Mouse (Mus musculus) lung, embryonic 14.5 days (tissue): ENCODE data around the gene Creb5. TPM values are rescaled to one million over a fixed set of nuclear protein-coding genes. Genes with fewer than 3 reads are reported as not detected.

Experiments
- ATAC-seq: fragments of 200-750 bp; cut with Nextera tagmentation; 2 replicates; pipeline ENCODE4 v1.8.0; 2017; ENCODE audit warnings: mild to moderate bottlenecking, moderate TSS enrichment, moderate library complexity; ENCODE audit not compliant: insufficient read depth
- DNase-seq: peaks from one replicate; pipeline ENCODE4 v3.0.0-alpha.2; 2015
- H3K27ac ChIP-seq: fragments of 300-500 bp; sonication (generic); 2 replicates; pipeline ENCODE4 v1.5.1; 2014; ENCODE audit warnings: low read depth, mild to moderate bottlenecking, moderate library complexity
- H3K27me3 ChIP-seq: fragments of 300-500 bp; sonication (generic); 2 replicates; pipeline ENCODE4 v1.6.1; 2014; ENCODE audit warnings: low read length, control low read depth; ENCODE audit not compliant: insufficient read depth
- H3K36me3 ChIP-seq: fragments of 300-500 bp; sonication (generic); 2 replicates; pipeline ENCODE4 v1.6.1; 2014; ENCODE audit warnings: control low read depth; ENCODE audit not compliant: insufficient read depth
- H3K4me1 ChIP-seq: fragments of 300-500 bp; sonication (generic); 2 replicates; pipeline ENCODE4 v1.6.1; 2014; ENCODE audit warnings: antibody characterized with exemption, control low read depth; ENCODE audit not compliant: insufficient read depth
- H3K4me2 ChIP-seq: fragments of 300-500 bp; sonication (generic); 2 replicates; pipeline ENCODE4 v1.6.1; 2014; ENCODE audit warnings: mild to moderate bottlenecking
- H3K4me3 ChIP-seq: fragments of 300-500 bp; sonication (generic); 2 replicates; pipeline ENCODE4 v1.5.1; 2014; ENCODE audit warnings: low read depth, low read length
- H3K9ac ChIP-seq: fragments of 300-500 bp; sonication (generic); 2 replicates; pipeline ENCODE4 v1.6.1; 2014
- H3K9me3 ChIP-seq: fragments of 300-500 bp; sonication (generic); 2 replicates; pipeline ENCODE4 v1.6.1; 2016; ENCODE audit warnings: low read depth, low read length, control low read depth
- CTCF ChIP-seq: IDR thresholded peaks from 2 replicates; pipeline ENCODE4 v1.5.1; 2016; ENCODE audit warnings: antibody characterized with exemption, low read depth
- WGBS: fragments of 180-500 bp; shearing (Covaris S2); extraction: QIAGEN DNeasy Blood & Tissue Kit; methylation state at CpG from one replicate; pipeline ENCODE4 v1.1.7; 2014; 5-methylcytosine and 5-hydroxymethylcytosine counted together
- polyA plus RNA-seq: library from polyadenylated mRNA; unstranded; fragments of >200 nt; fragmentation: Nextera tagmentation; extraction: Ambion mirVana; gene quantifications from 2 replicates; pipeline ENCODE4 v1.2.1, GENCODE M21; 2014

Gene Creb5
- polyA plus RNA-seq, 1 experiment from 2014 or later: 6.4 TPM

DNA sequence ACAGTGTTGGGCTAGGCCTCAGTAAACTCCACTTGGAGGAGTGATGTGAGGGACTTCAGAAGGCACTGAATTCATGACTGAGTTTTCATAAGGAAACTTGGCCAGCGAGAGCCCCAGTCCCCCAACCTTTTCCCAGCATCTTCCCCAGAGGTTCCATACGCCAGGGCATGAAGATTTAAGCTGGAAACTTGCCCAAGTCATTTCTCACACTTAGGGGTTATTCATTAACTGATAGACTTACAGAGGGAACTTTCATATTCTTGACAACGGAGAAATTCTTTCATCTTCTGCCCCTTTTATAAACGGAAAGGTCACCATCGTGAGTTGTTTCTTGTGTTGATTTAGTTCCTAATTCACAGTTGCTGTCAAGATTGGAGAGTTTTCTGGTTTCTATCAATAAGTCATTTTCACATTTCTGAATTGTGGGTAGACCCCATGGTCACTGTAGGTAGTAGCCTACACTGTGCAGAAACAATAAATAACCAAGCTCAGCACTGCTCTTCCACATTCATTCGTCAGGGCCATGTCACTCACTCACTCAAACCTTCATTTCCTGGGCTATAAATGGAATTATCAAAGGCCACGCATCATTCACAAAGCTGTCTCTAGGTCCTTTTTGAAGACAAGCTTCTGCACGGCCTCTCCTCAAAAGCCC, 366.8 kb downstream of the Creb5 start:
- WGBS: 19% methylated on average over 8 of the region's 8 CpGs
- DNase-seq (peak; percentile 86), ATAC-seq (peak; percentile 71; the same call in 1 of the 2 replicates)
- H3K9ac ChIP-seq: no peak overlapping the region
- H3K27me3 ChIP-seq: no peaks in the 10 kb centered on the region
- H3K36me3 ChIP-seq: no peaks in the 10 kb centered on the region
- no peaks in the 10 kb centered on the region for H3K9me3 ChIP-seq
- no peak overlapping the region for H3K4me3 ChIP-seq
- peak overlapping the region; percentile 31; the same call in 1 of the 2 replicates for H3K4me2 ChIP-seq
- peaks cover 40% of the 10 kb centered on the region for H3K4me1 ChIP-seq
- peak overlapping the region; percentile 58; the same call in 1 of the 2 replicates for H3K27ac ChIP-seq
- no peak for TF ChIP-seq CTCF

DNA sequence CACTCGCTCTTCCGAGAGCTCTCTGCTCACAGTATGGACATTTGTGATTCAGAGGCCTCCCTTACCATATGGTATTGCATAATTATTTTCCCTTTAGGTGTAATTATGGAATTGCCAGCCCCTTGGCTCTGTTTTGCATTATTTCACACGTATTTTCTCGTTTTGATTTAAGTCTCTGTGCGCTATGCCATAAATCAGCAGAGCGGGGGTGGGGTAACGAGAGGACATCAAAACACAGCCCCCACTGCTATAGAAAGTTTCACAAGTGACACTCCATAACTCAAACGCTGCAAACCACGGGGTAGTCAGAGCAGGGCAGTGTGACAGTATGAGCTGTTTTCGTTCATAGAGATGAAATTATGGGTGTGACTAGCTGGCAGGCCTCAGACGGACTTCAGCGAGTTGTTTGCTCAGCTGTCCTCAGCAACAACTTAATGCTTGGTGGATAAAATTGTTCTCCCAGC, 367.3 kb downstream of the Creb5 start:
- DNase-seq (peak; percentile 73), ATAC-seq (peak; percentile 76)
- Histone ChIP-seq H3K9ac (no peak overlapping the region), H3K9me3 (no peaks in the 10 kb centered on the region), H3K27ac (peak overlapping the region; percentile 58; the same call in 1 of the 2 replicates), H3K4me2 (peak overlapping the region; percentile 31; the same call in 1 of the 2 replicates), H3K4me3 (no peak overlapping the region), H3K27me3 (no peaks in the 10 kb centered on the region), H3K4me1 (peaks cover 45% of the 10 kb centered on the region), H3K36me3 (no peaks in the 10 kb centered on the region)
- TF ChIP-seq CTCF: no peak
- WGBS: 20% methylated on average over 12 of the region's 12 CpGs

- DNase-seq: peak; percentile 44
- TF ChIP-seq CTCF: no peak
- no peaks in the 10 kb centered on the region for H3K9me3 ChIP-seq
- H3K4me2 ChIP-seq: no peak overlapping the region
- no peak overlapping the region for H3K27ac ChIP-seq
- ATAC-seq: no peak
- H3K4me3 ChIP-seq: no peak overlapping the region
- H3K36me3 ChIP-seq: no peaks in the 10 kb centered on the region
- peaks cover 54% of the 10 kb centered on the region for H3K4me1 ChIP-seq
- no peak overlapping the region for H3K9ac ChIP-seq
- WGBS: 53% methylated on average over 3 of the region's 3 CpGs
- no peaks in the 10 kb centered on the region for H3K27me3 ChIP-seq
These were observed 369.4 kb downstream of the Creb5 start for GRCm38 (mm10) chr6:53656466-53656865.

GRCm38 (mm10) chr6:53657483-53657882, 370.4 kb downstream of the Creb5 start:
- no peaks in the 10 kb centered on the region for H3K36me3 ChIP-seq
- peaks cover 54% of the 10 kb centered on the region for H3K4me1 ChIP-seq
- DNase-seq: no peak
- H3K27ac ChIP-seq: no peak overlapping the region
- no peak overlapping the region for H3K4me3 ChIP-seq
- no peaks in the 10 kb centered on the region for H3K27me3 ChIP-seq
- H3K4me2 ChIP-seq: no peak overlapping the region
- ATAC-seq: no peak
- TF ChIP-seq CTCF: no peak
- WGBS: 44% methylated on average over 4 of the region's 4 CpGs
- no peak overlapping the region for H3K9ac ChIP-seq
- H3K9me3 ChIP-seq: no peaks in the 10 kb centered on the region

- 0 out of 2 replicates have a peak overlapping the region, but pooled peaks have one; percentile 77 for H3K27ac ChIP-seq
- no peak overlapping the region for H3K9ac ChIP-seq
- TF ChIP-seq CTCF: no peak
- ATAC-seq (peak; percentile 60), DNase-seq (peak; percentile 88)
- H3K27me3 ChIP-seq: no peaks in the 10 kb centered on the region
- peaks cover 42% of the 10 kb centered on the region for H3K4me1 ChIP-seq
- no peak overlapping the region for H3K4me2 ChIP-seq
- no peaks in the 10 kb centered on the region for H3K9me3 ChIP-seq
- H3K4me3 ChIP-seq: no peak overlapping the region
- H3K36me3 ChIP-seq: no peaks in the 10 kb centered on the region
- 28% methylated on average over 11 of the region's 11 CpGs for WGBS
These were observed 376.1 kb downstream of the Creb5 start for GRCm38 (mm10) chr6:53662858-53663833.

GRCm38 (mm10) chr6:53664759-53665158, 377.7 kb downstream of the Creb5 start:
- Histone ChIP-seq H3K4me1 (peaks cover 28% of the 10 kb centered on the region), H3K27me3 (no peaks in the 10 kb centered on the region), H3K36me3 (no peaks in the 10 kb centered on the region), H3K9me3 (no peaks in the 10 kb centered on the region), H3K4me3 (no peak overlapping the region), H3K9ac (no peak overlapping the region), H3K27ac (peak overlapping the region; percentile 80), H3K4me2 (no peak overlapping the region)
- WGBS: 27% methylated on average over 1 of the region's 1 CpGs
- ATAC-seq (peak; percentile 80), DNase-seq (peak; percentile 70)
- TF ChIP-seq CTCF: no peak

DNA sequence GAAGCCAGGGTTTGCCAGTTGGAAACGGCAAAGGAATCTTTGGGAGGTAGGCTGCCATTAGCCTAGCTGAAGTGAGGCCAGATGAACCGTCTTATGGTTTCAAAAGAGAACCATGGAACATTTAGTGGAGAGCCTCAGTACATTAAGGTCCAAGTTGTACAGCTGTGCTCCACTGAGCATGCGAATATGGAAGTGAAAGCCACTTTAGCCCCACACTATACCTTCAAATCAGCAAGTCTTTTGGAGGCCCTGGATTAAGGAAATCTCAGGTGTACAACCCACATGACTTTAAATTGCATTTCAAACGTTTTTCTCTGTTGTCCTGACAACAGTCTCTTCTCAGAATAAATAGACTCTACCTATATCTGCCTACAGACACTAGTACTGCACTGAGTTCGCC, 379.4 kb downstream of the Creb5 start:
- 75% methylated on average over 5 of the region's 5 CpGs for WGBS
- Histone ChIP-seq H3K9ac (no peak overlapping the region), H3K4me3 (no peak overlapping the region), H3K36me3 (no peaks in the 10 kb centered on the region), H3K4me1 (peaks cover 23% of the 10 kb centered on the region), H3K27me3 (no peaks in the 10 kb centered on the region), H3K27ac (no peak overlapping the region), H3K9me3 (no peaks in the 10 kb centered on the region), H3K4me2 (no peak overlapping the region)
- ATAC-seq: no peak
- DNase-seq: no peak
- TF ChIP-seq CTCF: no peak
